Comparison of ENCODE assay signal across 30 mouse cellular contexts in the genomic region with DNA sequence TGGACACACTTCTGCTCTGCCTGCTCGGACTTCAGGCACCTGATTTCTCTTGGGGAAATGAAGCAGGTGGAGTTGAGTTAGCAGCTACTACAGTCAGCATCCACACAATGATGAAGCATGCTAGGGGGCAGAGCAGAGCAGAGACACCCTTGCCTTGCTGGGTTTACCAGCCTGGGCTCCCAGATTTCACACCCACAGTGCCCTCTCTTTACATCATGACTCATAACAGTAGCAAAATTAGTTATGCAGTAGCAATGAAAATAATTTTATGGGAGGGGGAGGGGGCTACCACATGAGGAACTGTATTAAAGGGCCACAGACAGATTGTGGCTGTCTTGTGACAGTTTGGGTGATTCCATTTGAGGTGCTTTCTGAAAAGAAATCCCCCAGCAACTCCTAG. TPM values are rescaled to one million over a fixed set of nuclear protein-coding genes. Genes with fewer than 3 reads are reported as not detected.
A peak's percentile ranks its signal among the peaks of the same experiment; 100 is the strongest.
DNase-seq lines count a peak whose midpoint lies in the region; TF ChIP-seq lines count a peak whose summit lies in the region.
"Had no signal": no experiment of that assay in that cellular context is flagged by ENCODE, and none has a peak within 500 bp of the region (broad histone marks: within the 10 kb centered on the region; RNA-seq: fewer than 3 reads in every experiment).

No protein-coding gene starts in this region.

- peak; percentile 30 to 32 for DNase-seq in layer of hippocampus, adult 2 months (ENCODE audit: low spot score in 2 of 2)
- DNase-seq in layer of hippocampus, adult 9-10 months (ENCODE audit: low spot score), result no peak
- peak; percentile 30 for DNase-seq in A20 (ENCODE audit: low read depth, low spot score)
- peak; percentile 69 for DNase-seq in CD4-positive helper T cell, adult 2 months (ENCODE audit: low read depth, low spot score)
- DNase-seq in brain, adult 2 months (ENCODE audit: low read depth, low spot score), result peak; percentile 48
- DNase-seq in right cerebral cortex, postnatal 36 days (ENCODE audit: low spot score in 2 of 2), result no peak
- DNase-seq in adrenal gland, adult 18-20 months (ENCODE audit: low spot score in 2 of 2), result no peak
- no peak for DNase-seq in adrenal gland, adult 2 months
- DNase-seq: adrenal gland, postnatal 14 days; B cell, adult 2 months; cerebellum, adult 18-20 months; heart, postnatal 10 days; kidney, adult 11 months; kidney, postnatal 14 days; liver; lung, adult 2 months; right cerebral cortex, postnatal 25 days; spleen, adult 18-20 months; thymus, adult 2 months had no signal

- H3K4me3 ChIP-seq in layer of hippocampus, adult 2 months, result no peak overlapping the region
- H3K4me3 ChIP-seq: forebrain, embryonic 12.5 days; heart, embryonic 13.5 days; hindbrain, embryonic 15.5 days; left cerebral cortex, adult 2 months; midbrain, embryonic 10.5 days; midbrain, embryonic 15.5 days; neural tube, embryonic 15.5 days had no signal

- peak; percentile 57 for TF ChIP-seq CTCF in layer of hippocampus, adult 2 months (conservative IDR thresholded peaks at IDR 0.05)

- no peak overlapping the region for H3K27ac ChIP-seq in layer of hippocampus, adult 2 months
- H3K27ac ChIP-seq: forebrain, embryonic 12.5 days; heart, embryonic 13.5 days; hindbrain, embryonic 15.5 days; left cerebral cortex, adult 2 months; liver, embryonic 14.5 days; midbrain, embryonic 10.5 days; midbrain, embryonic 15.5 days; neural tube, embryonic 15.5 days had no signal

RNA-seq across cellular contexts. Expression of gene Rflna, which starts 50.0 kb away (rescaled TPM):
- total RNA-seq in layer of hippocampus, adult 2 months (2021), result under 1 TPM; 0.44 to 0.83 TPM
- 1 to 10 TPM; 2.9 to 6.3 TPM for total RNA-seq in adrenal gland, adult 18-20 months (2021)
- total RNA-seq in adrenal gland, adult 2 months (2021), result 1 to 10 TPM; 4.6 to 5.6 TPM
- 18.7 and 21.1 TPM in 2 replicates for polyA plus RNA-seq in adrenal gland, adult 2 months (2012; rRNA removed)
- total RNA-seq: gastrocnemius, adult 18-20 months; hematopoietic stem cell, adult 5-6 weeks; megakaryocyte progenitor cell, adult 5-6 weeks had no signal

Comparison
In these comparisons a context has a peak if more than half of its experiments do, and no peak if none do; other contexts are left out.
1. DNase-seq: peak in layer of hippocampus, adult 2 months (2 of 2), A20 (single experiment), CD4-positive helper T cell, adult 2 months (single experiment) and brain, adult 2 months (single experiment); none in layer of hippocampus, adult 9-10 months (single experiment), right cerebral cortex, postnatal 36 days (0 of 2), adrenal gland, adult 18-20 months (0 of 2) and adrenal gland, adult 2 months (single experiment).